Mouse (Mus musculus): Measurements from ENCODE around the gene Eif4e1b. TPM values are rescaled to one million over a fixed set of nuclear protein-coding genes. Genes with fewer than 3 reads are reported as not detected.

Eif4e1b gene
- total RNA-seq, 2 experiments from 2014 or later: not detected

DNA sequence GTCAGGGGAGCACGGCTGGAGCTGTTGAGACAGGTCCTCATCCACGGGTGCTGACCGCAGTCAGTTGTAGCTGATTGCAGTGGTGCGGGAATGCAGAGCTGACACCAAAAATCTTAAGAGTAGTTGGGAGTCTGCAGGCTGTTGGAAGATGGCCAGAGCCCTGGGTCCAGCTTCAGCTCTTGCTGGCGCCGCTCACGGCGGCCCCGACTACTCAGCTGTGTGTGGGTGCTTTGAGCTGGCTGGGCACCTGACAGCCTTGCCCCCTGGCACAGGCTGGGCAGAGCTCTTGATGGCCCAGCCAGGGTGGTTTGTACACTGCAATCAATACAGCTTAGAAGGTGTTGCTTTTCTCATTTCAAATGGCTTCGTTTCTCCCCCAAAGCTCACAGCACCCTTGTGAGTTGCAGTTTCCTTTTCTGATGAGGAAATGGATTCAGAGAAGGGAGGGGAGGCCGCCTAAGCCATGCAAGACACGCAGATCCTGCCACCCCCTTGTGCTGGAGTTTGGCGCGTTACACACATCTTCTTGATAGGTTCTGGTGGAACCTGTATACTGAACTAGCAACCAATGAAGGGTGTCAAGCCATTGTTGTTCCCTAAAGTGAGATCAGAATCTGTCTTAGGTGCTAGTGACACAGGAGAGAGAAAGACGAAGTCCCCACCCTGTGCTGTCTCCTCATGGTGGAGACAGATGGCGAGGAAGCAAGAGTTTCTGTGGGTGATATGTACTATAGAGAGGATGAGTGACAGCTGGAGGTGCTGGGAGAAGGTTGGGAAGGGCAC lies 14.3 kb downstream of the Eif4e1b start:
- intact Hi-C loops (cut with DNase I): loop anchor here (5.0 kb wide), 1 partner anchor 259 kb away; no protein-coding TSS in a partner anchor
- DNase-seq: no peak

- DNase-seq: no peak
- intact Hi-C loops (cut with DNase I): loop anchor here (1.0 to 5.0 kb wide), 3 partner anchors 259 to 380 kb away; no protein-coding TSS in a partner anchor
These were observed 14.9 kb downstream of the Eif4e1b start for GRCm38 (mm10) chr13:54798740-54799139.

- peak; percentile 77 to 86 for DNase-seq
- intact Hi-C loops (cut with DNase I): loop anchor here (1.0 to 5.0 kb wide), 3 partner anchors 258 to 379 kb away; no protein-coding TSS in a partner anchor
These were observed 15.9 kb downstream of the Eif4e1b start for GRCm38 (mm10) chr13:54799701-54800100.

GRCm38 (mm10) chr13:54800206-54800605 lies 16.4 kb downstream of the Eif4e1b start:
- DNase-seq: no peak
- intact Hi-C loops (cut with DNase I): no loop called here

DNA sequence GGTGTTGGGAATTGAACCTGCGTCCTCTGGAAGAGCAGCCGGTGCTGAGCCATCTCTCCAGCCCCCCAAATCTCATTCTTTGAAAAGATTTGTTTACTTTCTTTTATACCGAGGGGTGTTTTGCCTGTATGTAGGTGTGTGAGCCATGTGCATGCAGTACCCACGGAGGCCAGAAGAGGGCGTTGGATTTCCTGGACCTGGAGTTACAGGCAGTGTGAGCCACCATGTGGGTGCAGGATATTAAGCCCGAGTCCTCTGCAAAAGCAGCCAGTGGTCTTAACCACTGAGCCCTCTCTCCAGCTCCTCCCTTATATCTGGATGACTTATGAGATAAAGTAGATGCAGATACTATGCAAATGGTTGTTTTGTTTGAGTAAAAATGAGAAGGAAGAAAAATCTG lies 19.2 kb downstream of the Eif4e1b start:
- intact Hi-C loops (cut with DNase I): no loop called here
- no peak for DNase-seq

DNA sequence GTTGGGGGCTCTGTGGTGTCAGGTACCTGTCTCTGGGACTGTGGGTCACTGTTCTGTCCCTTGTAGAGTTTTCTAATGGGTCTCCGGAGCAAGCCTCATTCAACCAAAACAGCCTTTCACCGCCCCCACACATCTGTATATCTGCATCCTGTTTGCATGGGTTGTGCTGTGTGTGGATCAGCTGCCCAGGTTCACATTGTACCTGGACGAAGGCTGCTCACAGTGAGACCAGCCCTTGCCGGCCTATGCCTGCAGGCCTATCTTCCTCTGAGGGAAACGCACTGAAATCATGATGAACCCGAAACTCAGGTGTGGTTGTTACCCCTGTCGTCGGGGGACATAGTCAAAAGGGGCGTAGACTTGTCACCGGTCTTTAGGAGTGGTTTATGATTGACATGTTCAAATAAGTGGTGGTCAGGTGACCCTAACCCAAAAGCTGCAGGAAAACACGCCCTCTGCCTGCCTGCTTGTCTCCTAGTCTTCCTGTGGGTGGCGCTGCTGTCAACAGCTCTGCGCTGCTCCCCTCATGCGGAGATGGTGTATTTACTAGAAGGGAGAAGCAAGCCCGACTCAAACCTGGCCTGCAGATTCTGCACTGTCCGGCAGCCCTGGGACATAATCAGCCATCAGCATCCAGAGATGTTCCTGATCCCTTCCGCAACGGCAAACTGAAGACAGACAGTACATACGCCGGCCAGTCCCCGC lies 21.5 kb downstream of the Eif4e1b start:
- no peak for DNase-seq
- intact Hi-C loops (cut with DNase I): no loop called here

DNA sequence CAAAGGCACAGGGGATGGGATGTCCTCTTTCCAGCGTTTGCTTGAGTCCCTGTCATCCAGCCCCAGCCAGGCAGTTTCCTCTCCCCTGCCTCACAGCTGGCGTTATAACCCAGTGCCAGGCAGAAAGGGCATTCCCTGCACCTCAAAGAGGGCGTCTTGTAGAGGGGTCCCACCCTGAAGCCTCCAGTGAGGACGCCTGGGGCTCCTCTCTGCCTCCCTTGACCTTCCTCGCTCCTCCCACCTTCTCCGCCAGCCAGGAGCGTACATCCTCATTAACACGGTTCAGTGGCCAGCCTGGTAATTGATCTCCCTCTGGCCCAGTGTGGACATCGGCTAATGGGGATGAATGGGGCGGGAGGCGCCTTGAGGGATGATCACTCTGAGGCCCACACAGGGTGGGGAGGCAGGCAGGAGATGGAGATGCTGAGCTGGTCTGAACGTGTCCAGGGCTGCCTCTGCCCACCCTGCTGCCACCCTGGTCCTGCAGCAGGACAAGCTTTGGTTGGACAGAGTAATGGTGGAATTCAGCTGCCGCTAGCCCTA lies 22.7 kb downstream of the Eif4e1b start:
- DNase-seq: no peak
- intact Hi-C loops (cut with DNase I): no loop called here

DNA sequence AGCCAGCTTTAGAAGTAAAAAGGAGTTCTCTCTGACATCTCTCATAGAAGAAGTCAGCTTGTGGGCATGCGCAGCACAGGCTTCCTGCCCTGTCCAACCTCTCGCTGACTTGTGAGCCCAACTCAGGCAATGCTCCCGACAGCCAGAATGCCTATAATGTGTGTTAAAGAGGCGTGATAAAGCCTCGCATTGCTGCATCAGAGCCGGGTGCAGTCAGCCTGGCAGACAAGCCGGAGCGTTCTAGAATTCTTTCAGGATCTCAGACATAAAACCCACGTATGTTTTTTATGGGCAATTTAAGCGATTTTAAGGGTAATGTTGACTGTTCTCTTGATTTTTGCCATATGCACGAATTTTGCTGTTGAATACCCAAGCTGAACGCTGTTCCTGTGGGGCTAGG lies 24.3 kb downstream of the Eif4e1b start:
- intact Hi-C loops (cut with DNase I): no loop called here

GRCm38 (mm10) chr13:54811476-54811875 lies 27.7 kb downstream of the Eif4e1b start:
- no peak for DNase-seq
- intact Hi-C loops (cut with DNase I): no loop called here

More for the DNA sequence above, 24.3 kb downstream of the Eif4e1b start:
- no peak for DNase-seq

DNA sequence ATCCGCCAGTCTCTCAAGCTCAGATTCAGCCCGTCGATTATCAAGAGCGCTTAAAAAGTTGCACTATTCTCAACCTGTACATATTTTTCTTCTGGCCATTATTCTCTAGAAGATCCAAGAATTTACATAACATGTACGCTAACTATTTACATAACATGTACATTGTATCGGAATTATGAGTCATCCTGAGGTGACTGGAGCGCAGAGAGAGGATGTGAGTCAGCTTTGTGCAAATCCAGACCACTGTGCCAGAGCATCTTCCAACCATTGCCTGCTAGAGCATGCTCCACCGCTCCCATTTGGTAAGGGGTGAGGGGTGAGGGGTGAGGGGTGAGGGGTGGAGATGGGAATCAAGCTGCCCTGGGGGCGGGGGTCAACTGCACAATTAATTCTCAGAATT lies 29.6 kb downstream of the Eif4e1b start:
- intact Hi-C loops (cut with DNase I): no loop called here
- no peak for DNase-seq

DNA sequence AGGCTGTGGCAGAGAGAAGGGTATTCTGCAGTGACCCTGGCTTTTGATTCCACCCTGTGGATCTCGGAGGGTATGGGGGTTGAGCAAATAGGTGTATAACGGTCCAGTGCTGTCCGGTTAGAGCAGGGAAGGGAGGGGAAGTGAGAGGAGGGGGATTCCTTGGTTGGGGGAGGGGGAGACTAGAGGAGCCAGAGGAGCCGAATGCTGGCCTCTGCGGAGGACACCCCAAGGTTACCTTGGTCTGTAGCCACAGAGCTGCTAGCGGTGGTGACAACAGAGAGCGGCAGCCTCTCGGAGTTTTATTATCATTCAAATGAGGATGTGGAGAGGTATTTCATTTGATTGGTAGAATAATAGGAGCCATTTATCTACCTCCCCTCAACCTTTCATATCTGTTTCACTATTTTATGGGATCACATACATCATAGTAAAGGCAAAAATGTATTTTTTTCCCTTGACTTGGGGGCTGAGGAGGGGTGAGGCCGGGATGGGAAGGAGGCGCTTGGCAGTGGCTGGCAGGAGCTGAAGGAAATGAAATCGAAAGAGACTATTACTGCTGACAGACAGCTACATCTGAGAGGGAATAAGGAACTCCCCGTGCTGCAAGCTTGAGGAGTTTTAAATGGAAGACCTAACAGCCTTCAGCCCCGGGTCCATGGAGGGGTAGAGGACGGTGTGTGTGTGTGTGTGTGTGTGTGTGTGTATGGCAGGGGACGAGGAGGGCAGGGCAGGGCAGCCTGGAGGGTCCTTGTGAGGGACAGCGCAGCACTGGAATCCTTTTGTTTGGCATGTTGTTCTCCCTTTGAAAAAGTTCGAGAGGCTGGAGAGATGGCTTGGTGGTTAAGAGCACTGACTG lies 34.8 kb downstream of the Eif4e1b start:
- no peak for DNase-seq
- intact Hi-C loops (cut with DNase I): no loop called here

GRCm38 (mm10) chr13:54821106-54821505 lies 37.3 kb downstream of the Eif4e1b start:
- DNase-seq: no peak
- intact Hi-C loops (cut with DNase I): no loop called here

- intact Hi-C loops (cut with DNase I): no loop called here
- DNase-seq: no peak
These were observed 38.1 kb downstream of the Eif4e1b start for GRCm38 (mm10) chr13:54821931-54822330.

DNA sequence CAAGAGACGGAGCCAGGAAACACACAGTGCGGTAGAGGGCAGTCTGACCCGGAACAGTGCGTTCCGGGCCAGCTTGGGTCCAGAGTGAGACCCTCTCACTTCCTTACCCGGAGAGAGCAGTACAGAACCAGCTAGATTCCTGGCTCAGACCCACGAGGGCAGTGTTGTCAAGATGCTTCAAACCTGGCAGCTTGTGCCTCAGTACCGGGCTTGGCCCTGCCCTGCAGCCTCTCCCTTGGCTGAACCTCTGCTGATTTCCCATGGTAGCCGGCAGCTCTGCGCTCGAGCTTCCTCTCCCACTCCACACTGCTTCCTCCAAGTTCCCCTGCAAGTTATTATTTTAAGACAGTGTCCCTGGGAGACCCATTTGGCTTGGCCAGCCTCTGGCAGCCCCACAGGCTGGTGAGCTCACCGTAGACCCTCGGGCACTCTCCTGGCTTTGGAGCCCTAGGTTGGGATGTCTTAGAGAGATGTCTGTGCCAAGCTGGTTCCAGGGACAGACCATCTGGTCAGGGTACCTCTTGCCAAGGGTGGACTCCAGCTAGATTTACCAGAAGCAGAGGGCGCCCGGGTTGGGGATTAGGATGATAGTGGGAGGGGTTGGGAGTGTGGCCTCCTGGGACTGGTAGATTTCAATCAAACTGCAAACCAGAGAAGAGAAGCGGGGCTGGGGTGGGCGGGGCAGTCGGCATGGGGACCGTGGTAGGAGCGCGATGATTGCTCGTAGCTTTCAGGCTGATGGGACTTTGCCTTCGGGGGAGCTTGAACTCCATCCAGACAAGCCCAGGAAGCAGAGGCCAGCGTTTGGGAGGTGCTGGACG lies 40.5 kb downstream of the Eif4e1b start:
- peak; percentile 17 to 29 for DNase-seq
- intact Hi-C loops (cut with DNase I): no loop called here

GRCm38 (mm10) chr13:54827992-54828391 lies 44.2 kb downstream of the Eif4e1b start:
- intact Hi-C loops (cut with DNase I): no loop called here
- DNase-seq: no peak

- peak in 1 of 2 experiments; percentile 6 for DNase-seq
- intact Hi-C loops (cut with DNase I): no loop called here
These were observed 44.7 kb downstream of the Eif4e1b start for GRCm38 (mm10) chr13:54828508-54828907.

GRCm38 (mm10) chr13:54829450-54829849 lies 45.7 kb downstream of the Eif4e1b start:
- no peak for DNase-seq
- intact Hi-C loops (cut with DNase I): no loop called here

DNA sequence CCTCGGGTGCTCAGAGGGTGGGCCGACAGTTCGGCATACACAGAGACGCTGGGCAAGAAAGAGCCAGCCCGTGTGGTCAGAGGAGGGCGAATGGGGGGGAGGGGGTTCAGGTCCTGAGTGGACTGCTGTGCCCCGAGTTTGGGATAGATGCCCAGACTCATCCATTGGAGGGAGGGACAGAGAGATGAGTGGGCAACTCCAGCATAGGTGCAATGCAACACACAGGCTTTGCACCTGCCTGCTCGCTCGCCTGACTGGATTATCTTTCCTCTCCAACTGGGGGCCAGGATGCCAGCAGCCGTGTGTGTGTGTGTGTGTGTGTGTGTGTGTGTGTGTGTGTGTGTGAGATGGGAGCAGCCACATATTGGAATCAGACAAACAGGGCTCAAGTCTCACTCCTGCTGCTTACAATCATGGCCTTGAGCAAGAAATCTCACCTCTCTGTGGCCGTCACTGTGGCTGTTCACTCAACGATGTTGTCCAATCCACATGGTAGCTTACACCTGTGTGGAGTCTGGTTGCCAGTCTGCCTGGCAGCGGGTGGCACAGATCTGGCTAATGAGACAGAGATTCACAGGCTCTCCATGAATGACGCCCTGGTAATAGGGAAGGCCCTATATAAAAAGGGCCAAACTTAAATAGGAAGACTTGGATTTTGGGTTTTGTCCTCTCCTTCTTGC lies 52.7 kb downstream of the Eif4e1b start:
- intact Hi-C loops (cut with DNase I): no loop called here
- no peak for DNase-seq

GRCm38 (mm10) chr13:54837061-54837460 lies 53.3 kb downstream of the Eif4e1b start:
- intact Hi-C loops (cut with DNase I): no loop called here
- DNase-seq: no peak

All from heart, postnatal 10 days (tissue).